Mouse (Mus musculus) lung, embryonic 14.5 days (tissue): ENCODE measurements around the gene Adcyap1r1. TPM values are rescaled to one million over a fixed set of nuclear protein-coding genes. Genes with fewer than 3 reads are reported as not detected.

Experiments
- ATAC-seq: fragments of 200-750 bp; cut with Nextera tagmentation; 2 replicates; pipeline ENCODE4 v1.8.0; 2017; ENCODE audit warnings: mild to moderate bottlenecking, moderate TSS enrichment, moderate library complexity; ENCODE audit not compliant: insufficient read depth
- DNase-seq: peaks from one replicate; pipeline ENCODE4 v3.0.0-alpha.2; 2015
- H3K27ac ChIP-seq: fragments of 300-500 bp; sonication (generic); 2 replicates; pipeline ENCODE4 v1.5.1; 2014; ENCODE audit warnings: low read depth, mild to moderate bottlenecking, moderate library complexity
- H3K27me3 ChIP-seq: fragments of 300-500 bp; sonication (generic); 2 replicates; pipeline ENCODE4 v1.6.1; 2014; ENCODE audit warnings: low read length, control low read depth; ENCODE audit not compliant: insufficient read depth
- H3K36me3 ChIP-seq: fragments of 300-500 bp; sonication (generic); 2 replicates; pipeline ENCODE4 v1.6.1; 2014; ENCODE audit warnings: control low read depth; ENCODE audit not compliant: insufficient read depth
- H3K4me1 ChIP-seq: fragments of 300-500 bp; sonication (generic); 2 replicates; pipeline ENCODE4 v1.6.1; 2014; ENCODE audit warnings: antibody characterized with exemption, control low read depth; ENCODE audit not compliant: insufficient read depth
- H3K4me2 ChIP-seq: fragments of 300-500 bp; sonication (generic); 2 replicates; pipeline ENCODE4 v1.6.1; 2014; ENCODE audit warnings: mild to moderate bottlenecking
- H3K4me3 ChIP-seq: fragments of 300-500 bp; sonication (generic); 2 replicates; pipeline ENCODE4 v1.5.1; 2014; ENCODE audit warnings: low read depth, low read length
- H3K9ac ChIP-seq: fragments of 300-500 bp; sonication (generic); 2 replicates; pipeline ENCODE4 v1.6.1; 2014
- H3K9me3 ChIP-seq: fragments of 300-500 bp; sonication (generic); 2 replicates; pipeline ENCODE4 v1.6.1; 2016; ENCODE audit warnings: low read depth, low read length, control low read depth
- CTCF ChIP-seq: IDR thresholded peaks from 2 replicates; pipeline ENCODE4 v1.5.1; 2016; ENCODE audit warnings: antibody characterized with exemption, low read depth
- WGBS: fragments of 180-500 bp; shearing (Covaris S2); extraction: QIAGEN DNeasy Blood & Tissue Kit; methylation state at CpG from one replicate; pipeline ENCODE4 v1.1.7; 2014; 5-methylcytosine and 5-hydroxymethylcytosine counted together
- polyA plus RNA-seq: library from polyadenylated mRNA; unstranded; fragments of >200 nt; fragmentation: Nextera tagmentation; extraction: Ambion mirVana; gene quantifications from 2 replicates; pipeline ENCODE4 v1.2.1, GENCODE M21; 2014

Gene Adcyap1r1
- polyA plus RNA-seq, 1 experiment from 2014 or later: 0.61 TPM

DNA sequence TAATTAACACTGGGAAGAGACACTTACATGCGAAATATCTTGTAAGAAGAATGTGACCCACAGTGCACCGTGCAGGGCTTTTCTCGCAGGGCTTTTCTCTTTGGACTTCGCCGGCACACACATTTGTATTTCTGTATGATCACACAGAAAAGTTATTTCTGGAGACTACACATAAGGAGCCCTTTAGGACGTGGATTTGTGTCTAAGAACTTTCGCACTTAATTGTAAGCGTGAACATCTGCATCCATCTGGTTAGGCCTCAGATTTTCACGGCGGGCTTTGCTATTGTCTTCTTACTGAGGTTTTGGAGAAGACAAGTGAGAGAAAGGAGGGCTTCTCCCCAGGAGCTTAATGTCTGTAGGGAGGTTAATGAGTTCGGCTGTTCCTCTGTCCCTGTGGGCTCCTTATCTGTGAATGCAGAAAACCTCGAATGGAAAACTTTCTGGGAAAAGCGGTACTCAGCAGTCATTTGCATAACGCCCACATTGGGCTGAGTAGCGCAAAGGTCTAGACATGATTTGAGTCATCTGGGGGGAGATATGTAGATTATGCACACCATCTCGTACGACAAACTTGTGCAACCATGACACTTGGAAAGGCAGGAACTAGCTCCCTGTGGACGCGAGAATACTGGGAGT is 60.4 kb downstream of the Adcyap1r1 start:
- Histone ChIP-seq H3K27ac (no peak overlapping the region), H3K4me1 (no peaks in the 10 kb centered on the region), H3K9me3 (no peaks in the 10 kb centered on the region), H3K27me3 (no peaks in the 10 kb centered on the region), H3K4me3 (no peak overlapping the region), H3K36me3 (no peaks in the 10 kb centered on the region), H3K4me2 (no peak overlapping the region), H3K9ac (no peak overlapping the region)
- no peak for TF ChIP-seq CTCF
- ATAC-seq: 0 out of 2 replicates have a peak, but pooled peaks have one; percentile 9
- DNase-seq: no peak
- WGBS: 52% methylated on average over 19 of the region's 19 CpGs

DNA sequence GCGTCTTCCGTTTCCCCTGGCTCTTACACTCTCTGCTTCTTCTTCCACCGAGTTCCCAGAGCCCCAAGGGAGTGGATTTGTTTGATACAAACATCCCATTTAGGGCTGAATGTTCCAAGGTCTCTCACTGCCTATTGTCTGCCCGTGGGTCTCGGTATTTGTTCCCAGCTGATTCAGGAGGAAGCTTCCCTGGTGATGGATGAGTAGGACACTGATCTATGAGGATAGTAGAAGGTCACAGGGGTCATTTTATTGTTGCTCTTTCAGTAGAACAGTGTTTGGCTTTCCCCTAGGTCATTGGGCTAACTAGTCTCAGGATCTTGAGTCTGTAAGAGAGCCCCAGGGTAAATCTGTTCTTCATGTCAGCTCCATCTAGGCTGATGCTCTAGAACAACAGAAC is 61.7 kb downstream of the Adcyap1r1 start:
- Histone ChIP-seq H3K9me3 (no peaks in the 10 kb centered on the region), H3K4me1 (no peaks in the 10 kb centered on the region), H3K36me3 (no peaks in the 10 kb centered on the region), H3K27me3 (no peaks in the 10 kb centered on the region), H3K27ac (no peak overlapping the region), H3K4me3 (no peak overlapping the region), H3K4me2 (no peak overlapping the region), H3K9ac (no peak overlapping the region)
- TF ChIP-seq CTCF: no peak
- DNase-seq: no peak
- no peak for ATAC-seq
- 44% methylated on average over 5 of the region's 5 CpGs for WGBS

DNA sequence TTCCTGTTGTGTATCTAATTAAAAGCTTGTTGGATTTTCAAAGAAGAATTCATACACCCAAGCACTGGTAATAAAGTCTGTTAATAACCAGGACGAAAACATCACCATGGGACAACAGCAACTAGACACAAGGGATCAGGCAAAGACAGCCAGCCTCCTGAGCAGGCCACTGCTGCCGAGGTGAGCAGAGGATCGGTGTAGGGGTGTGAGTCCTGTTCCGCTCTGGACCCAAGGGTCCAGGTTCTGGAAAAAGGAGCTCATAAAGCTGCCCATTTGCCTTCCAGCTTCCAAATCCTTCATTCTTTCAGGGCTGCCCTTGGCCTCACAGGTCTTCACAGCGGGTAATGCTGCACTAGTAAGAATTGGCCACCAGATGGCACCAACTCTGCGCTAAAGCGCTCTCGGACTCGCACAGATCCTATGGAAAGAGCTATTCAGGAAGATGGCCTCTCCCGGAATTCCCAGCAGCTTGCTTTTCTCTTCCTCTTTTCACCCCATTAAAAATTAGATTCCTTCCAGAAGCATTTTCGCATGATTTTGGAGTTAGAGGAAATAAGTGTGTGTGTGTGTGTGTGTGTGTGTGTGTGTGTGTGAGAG is 67.9 kb downstream of the Adcyap1r1 start:
- Histone ChIP-seq H3K4me3 (no peak overlapping the region), H3K36me3 (no peaks in the 10 kb centered on the region), H3K4me1 (no peaks in the 10 kb centered on the region), H3K27me3 (no peaks in the 10 kb centered on the region), H3K27ac (no peak overlapping the region), H3K4me2 (0 out of 2 replicates have a peak overlapping the region, but pooled peaks have one; percentile 15), H3K9ac (no peak overlapping the region), H3K9me3 (no peaks in the 10 kb centered on the region)
- 14% methylated on average over 11 of the region's 11 CpGs for WGBS
- peak; percentile 94 for ATAC-seq
- DNase-seq: peak; percentile 95
- peak; percentile 87 for TF ChIP-seq CTCF

- Histone ChIP-seq H3K4me3 (no peak overlapping the region), H3K9ac (no peak overlapping the region), H3K9me3 (no peaks in the 10 kb centered on the region), H3K27ac (no peak overlapping the region), H3K36me3 (no peaks in the 10 kb centered on the region), H3K27me3 (no peaks in the 10 kb centered on the region), H3K4me1 (no peaks in the 10 kb centered on the region), H3K4me2 (0 out of 2 replicates have a peak overlapping the region, but pooled peaks have one; percentile 15)
- 47% methylated on average over 11 of the region's 11 CpGs for WGBS
- ATAC-seq (peak; percentile 83; the same call in 1 of the 2 replicates), DNase-seq (peak; percentile 81)
- peak; percentile 53 for TF ChIP-seq CTCF
Measured at GRCm38 (mm10) chr6:55520237-55521095, 68.7 kb downstream of the Adcyap1r1 start.

DNA sequence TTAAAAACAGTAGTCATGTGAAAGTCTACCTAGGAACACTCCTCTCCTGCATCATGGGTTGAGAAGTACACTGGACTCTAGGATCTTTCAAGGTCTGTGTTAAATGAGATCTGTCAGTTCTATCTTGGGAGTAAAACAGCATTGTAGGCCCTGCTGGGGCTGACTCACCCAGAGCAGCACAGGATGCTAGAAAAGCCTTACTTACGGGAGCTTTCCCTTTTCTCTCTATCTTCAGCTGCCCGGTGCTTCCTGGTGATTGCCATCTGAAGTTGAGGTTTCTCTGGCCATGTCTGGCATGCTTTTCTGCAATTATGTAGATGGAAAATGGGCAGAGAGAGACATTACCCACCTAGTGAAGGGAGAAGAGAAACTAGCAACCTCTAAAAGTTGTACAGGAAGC is 84.7 kb downstream of the Adcyap1r1 start:
- Histone ChIP-seq H3K9ac (no peak overlapping the region), H3K4me2 (no peak overlapping the region), H3K4me3 (no peak overlapping the region), H3K4me1 (no peaks in the 10 kb centered on the region), H3K27me3 (no peaks in the 10 kb centered on the region), H3K27ac (no peak overlapping the region), H3K36me3 (no peaks in the 10 kb centered on the region), H3K9me3 (no peaks in the 10 kb centered on the region)
- ATAC-seq (no peak), DNase-seq (no peak)
- WGBS: 73% methylated on average over 2 of the region's 2 CpGs
- no peak for TF ChIP-seq CTCF

DNA sequence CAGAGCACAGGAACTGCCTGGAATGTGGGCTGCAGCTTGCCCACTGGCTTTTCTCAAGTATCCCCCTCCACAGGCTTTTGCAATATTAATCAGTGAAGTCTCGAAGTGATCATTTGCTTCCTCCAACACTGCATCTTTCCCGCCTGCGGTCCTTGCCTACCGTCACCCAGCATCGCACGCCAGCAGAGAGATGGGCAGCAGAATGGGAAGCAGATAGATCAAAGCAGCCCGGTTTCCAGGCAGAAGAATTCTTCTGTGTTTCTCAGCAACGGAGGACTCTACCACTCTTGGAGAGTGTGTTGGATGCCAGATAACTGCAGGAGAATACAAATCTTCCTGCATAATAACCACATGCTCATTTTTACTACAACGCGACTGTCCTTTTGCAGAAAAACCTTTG is 87.4 kb downstream of the Adcyap1r1 start:
- Histone ChIP-seq H3K4me1 (no peaks in the 10 kb centered on the region), H3K4me2 (no peak overlapping the region), H3K27ac (no peak overlapping the region), H3K9me3 (no peaks in the 10 kb centered on the region), H3K9ac (no peak overlapping the region), H3K4me3 (no peak overlapping the region), H3K36me3 (no peaks in the 10 kb centered on the region), H3K27me3 (no peaks in the 10 kb centered on the region)
- WGBS: 66% methylated on average over 10 of the region's 10 CpGs
- TF ChIP-seq CTCF: no peak
- no peak for DNase-seq
- no peak for ATAC-seq

DNA sequence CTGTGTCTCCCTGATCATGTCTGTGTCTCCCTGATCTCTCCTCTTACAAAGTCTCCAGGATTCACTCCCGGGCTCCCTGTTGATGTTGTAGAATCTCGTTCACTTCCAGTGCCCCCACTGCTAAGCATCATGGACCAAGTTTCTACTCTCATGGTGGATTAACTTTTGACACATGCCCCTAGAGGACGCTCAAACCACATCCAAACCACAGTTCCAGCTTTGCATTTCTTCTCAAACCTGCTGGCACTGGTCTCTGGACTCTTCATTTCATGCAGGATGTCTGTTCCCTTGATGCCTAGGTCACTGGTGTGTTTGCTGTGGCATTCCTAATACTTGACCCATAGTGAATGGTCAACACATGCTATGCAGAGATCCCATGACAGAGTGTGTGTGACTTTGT is 90.6 kb downstream of the Adcyap1r1 start:
- no peaks in the 10 kb centered on the region for H3K36me3 ChIP-seq
- no peak for ATAC-seq

More for the DNA sequence above, 90.6 kb downstream of the Adcyap1r1 start:
- Histone ChIP-seq H3K9ac (no peak overlapping the region), H3K4me2 (no peak overlapping the region), H3K4me3 (no peak overlapping the region), H3K4me1 (no peaks in the 10 kb centered on the region), H3K27ac (no peak overlapping the region), H3K9me3 (no peaks in the 10 kb centered on the region), H3K27me3 (no peaks in the 10 kb centered on the region)
- TF ChIP-seq CTCF: 0 out of 2 replicates have a peak, but pooled peaks have one; percentile 18
- no peak for DNase-seq
- 51% methylated on average over 3 of the region's 3 CpGs for WGBS
